Mouse (Mus musculus) cerebellum, adult 8-10 months (tissue): ENCODE results near the gene Icam1.

ENCODE experiments used
- DNase-seq: peaks from one replicate; pipeline ENCODE4 v3.0.0; 2022

The Icam1 gene

DNA sequence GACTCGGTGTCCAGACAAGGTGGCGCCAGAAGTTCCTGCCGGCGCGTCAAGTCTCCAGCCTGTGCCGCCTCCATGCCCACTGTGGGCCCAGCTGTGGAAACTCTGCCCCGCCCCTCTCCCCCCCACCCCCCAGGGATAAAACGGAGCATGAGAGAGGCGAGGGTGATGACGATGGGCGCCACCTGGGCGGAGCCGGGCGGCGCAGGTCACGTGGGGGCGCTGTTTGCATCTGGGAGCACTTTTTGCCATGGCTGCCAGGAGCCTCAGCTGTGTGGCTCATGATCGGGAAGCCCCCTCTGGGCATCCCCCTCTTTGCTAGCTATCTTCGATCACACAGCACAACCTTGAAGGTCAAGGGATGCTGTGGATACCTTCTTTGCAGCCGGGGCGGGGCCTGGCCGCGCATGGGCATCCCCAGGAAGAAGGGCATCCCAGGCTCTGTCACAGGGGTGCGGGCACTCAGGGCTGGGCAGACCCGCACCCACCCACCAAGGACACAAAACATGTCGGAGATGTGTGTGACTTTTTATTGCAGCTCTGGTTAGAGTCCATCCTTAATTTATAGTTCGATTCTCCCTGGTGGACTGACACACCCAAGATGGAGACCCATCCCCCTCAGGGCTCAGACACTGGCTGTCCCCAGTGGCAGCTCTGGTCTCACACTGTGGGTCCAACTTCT is 51.4 kb downstream of the Icam1 start, which contains the start of gene Zglp1:
Gene Zglp1, minus strand, starts transcription at position 88 of the 679 bp plus-strand sequence.
- DNase-seq = no peak

DNA sequence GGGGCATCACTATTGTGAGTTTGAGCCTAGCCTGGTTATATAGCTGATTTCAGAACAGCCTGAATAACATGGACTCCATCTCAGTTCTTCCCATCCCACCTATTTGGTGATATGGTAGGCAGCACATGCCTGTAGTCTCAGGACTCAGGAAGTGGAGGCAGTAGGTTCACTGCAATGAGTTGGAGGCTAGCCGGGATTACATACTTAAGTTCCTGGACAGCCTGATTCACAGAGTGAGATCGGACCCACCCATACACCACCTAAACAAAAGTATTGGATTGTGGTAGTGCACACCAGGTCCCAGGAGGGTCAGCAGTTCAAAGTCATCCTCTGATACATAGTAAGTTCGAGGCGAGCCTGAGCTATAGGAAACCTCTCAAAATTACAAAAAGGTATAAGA is 56.9 kb downstream of the Icam1 start:
- DNase-seq = no peak

DNA sequence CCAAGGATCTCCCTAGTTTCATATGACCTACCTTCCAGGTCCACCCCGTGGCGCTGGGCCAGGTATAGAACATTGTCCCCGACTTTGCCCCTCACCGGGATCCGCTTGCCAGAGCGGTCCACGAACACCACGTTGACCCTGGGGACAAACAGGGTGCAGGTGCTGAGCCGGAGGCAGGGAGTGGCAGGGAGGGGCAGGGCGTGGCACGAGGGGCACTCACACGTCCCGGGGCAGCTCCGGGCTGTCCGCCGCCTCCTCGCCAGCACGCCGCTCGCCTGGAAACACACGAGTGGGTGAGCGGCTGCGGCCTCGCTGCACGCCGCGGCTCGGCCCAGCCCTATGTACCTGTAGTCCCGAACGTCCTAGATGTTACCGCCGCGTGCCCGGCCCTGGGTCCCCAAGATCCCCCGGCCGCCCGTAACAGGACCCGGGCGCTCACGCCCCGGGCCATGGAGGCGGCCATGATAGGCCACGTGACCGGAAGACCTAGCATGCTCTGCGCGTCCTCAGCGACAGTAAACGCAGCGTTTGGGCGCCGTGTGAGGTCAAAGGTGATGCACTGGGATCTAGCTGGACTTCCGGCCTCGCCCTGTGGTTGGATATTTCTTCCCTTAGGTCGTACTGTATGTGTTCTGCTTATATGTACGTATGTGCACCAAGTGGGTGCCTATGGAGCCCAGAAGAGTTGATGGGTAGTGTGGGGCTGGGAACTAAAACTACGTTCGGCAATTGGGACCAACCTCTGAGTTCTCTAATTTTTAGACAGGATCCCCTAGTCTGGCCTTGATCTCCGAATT is 57.5 kb downstream of the Icam1 start, which contains the start of the genes Gm49373 and Fdx1l:
Gene Gm49373, minus strand, starts transcription at position 53 of the 797 bp plus-strand sequence.
Gene Fdx1l, minus strand, starts transcription at position 571 of the 797 bp plus-strand sequence.
- DNase-seq = peak; percentile 83

DNA sequence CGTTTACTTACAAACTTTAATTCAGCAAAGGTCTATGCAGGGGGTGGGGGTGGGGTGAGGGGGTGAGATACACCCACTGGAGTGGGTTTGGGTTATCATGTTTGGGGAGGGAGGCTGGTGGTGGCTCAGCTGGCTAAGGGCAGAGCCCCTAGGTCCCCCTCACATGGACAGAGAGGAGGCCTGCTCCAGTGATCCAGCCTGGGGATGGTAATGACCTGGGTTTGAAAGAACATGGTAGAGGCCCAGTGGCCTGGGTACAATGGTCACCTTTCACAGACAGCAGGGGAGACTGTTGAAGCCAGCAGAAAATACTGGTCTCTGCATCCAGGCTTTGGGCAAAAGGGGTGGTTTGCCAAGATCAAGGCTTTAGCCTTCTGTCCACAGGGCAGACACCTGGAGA is 58.4 kb downstream of the Icam1 start:
- DNase-seq = no peak

DNA sequence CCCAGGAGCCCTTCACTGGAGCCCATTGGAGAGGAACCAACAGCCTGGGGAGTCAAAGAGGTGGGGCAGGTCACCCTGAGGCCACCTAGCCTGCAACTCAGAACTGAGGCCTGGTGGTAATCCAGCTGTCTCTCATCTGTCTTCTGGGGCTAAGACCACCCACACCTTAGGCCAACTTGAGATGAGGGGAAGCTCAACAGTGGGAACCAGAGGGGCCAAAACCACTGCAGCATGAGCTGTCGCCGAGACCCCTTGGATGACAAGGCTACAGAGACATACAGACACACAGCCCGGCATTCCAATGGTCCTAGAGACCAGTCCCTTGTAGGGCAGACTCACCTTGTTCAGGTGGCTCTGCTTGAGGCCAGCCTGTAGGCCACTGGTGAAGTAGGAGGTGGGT is 59.8 kb downstream of the Icam1 start:
- no peak for DNase-seq
